Mouse (Mus musculus) heart, adult 2 months (tissue): ENCODE data around the gene Slc22a7. TPM values are rescaled to one million over a fixed set of nuclear protein-coding genes. Genes with fewer than 3 reads are reported as not detected.
A peak's percentile ranks its signal among the peaks of the same experiment; 100 is the strongest.

Experiments used
- DNase-seq, 2 experiments: peaks; one replicate each; pipeline ENCODE4 v3.0.0; 2021
- H3K27ac ChIP-seq: fragments of 200-600 bp; 2 replicates; pipeline ENCODE4 v1.8.1; 2022
- H3K27me3 ChIP-seq: fragments of 200-500 bp; 2 replicates; pipeline ENCODE4 v1.6.1; 2012; ENCODE audit warnings: mild to moderate bottlenecking, low read length, inconsistent platforms, mixed read lengths; ENCODE audit not compliant: control insufficient read depth, insufficient read depth
- H3K36me3 ChIP-seq: fragments of 200-500 bp; 2 replicates; pipeline ENCODE4 v1.6.1; 2012; ENCODE audit warnings: low read length, inconsistent platforms; ENCODE audit not compliant: control insufficient read depth, insufficient read depth
- H3K4me1 ChIP-seq: fragments of 200-500 bp; 2 replicates; pipeline ENCODE4 v1.6.1; 2011; ENCODE audit warnings: low read length; ENCODE audit not compliant: control insufficient read depth, insufficient read depth
- H3K4me3 ChIP-seq: fragments of 200-600 bp; 2 replicates; pipeline ENCODE4 v1.8.1; 2022
- H3K79me2 ChIP-seq: fragments of 200-500 bp; replicated peaks from 2 replicates; pipeline ENCODE4 v1.6.1; 2012; ENCODE audit warnings: mild to moderate bottlenecking, inconsistent platforms, low read length, moderate library complexity, mixed read lengths; ENCODE audit not compliant: control insufficient read depth, insufficient read depth
- H3K9ac ChIP-seq: fragments of 200-500 bp; 2 replicates; pipeline ENCODE4 v1.6.1; 2012; ENCODE audit warnings: low read depth, mild to moderate bottlenecking, control low read depth, inconsistent platforms, low read length, mixed read lengths
- CTCF ChIP-seq: fragments of 200-600 bp; IDR thresholded peaks from 2 replicates; pipeline ENCODE4 v1.8.1; 2022; ENCODE audit warnings: antibody characterized with exemption, mild to moderate bottlenecking, moderate library complexity
- EP300 ChIP-seq: fragments of 200-500 bp; IDR thresholded peaks from 2 replicates; pipeline ENCODE4 v1.6.1; 2011; ENCODE audit warnings: low read depth, low read length, control low read depth; ENCODE audit not compliant: insufficient read depth
- POLR2A ChIP-seq: fragments of 200-500 bp; IDR thresholded peaks from 2 replicates; pipeline ENCODE4 v1.6.1; 2011; ENCODE audit warnings: mild to moderate bottlenecking, low read depth, low read length, control low read depth; ENCODE audit not compliant: insufficient read depth
- WGBS: fragments of 180-500 bp; shearing (Covaris S2); methylation state at CpG from one replicate; pipeline ENCODE4 v1.1.7; 2018; 5-methylcytosine and 5-hydroxymethylcytosine counted together
- intact Hi-C: fragments of 180-260 bp; cut with DNase I; formaldehyde crosslinking; loops from one replicate; pipeline ENCODE4 v1.15.1; 2025
- polyA plus RNA-seq: library from polyadenylated mRNA; depleted of rRNA; stranded (reverse); fragments of >200 nt; gene quantifications from 2 replicates; pipeline ENCODE4 v1.2.3, GENCODE M21; 2012
- total RNA-seq, 2 experiments: library from RNA; stranded (reverse); gene quantifications; 2 replicates each; pipeline ENCODE4 v1.2.3; 2021

Slc22a7 gene
- total and polyA plus RNA-seq, 3 experiments, result not detected

GRCm38 (mm10) chr17:46446264-46446663, 8.0 kb upstream of the Slc22a7 start:
- no peaks in the 10 kb centered on the region for H3K36me3 ChIP-seq
- TF ChIP-seq CTCF (no peak), POLR2A (no peak), EP300 (no peak)
- peaks cover 4% of the 10 kb centered on the region; the same call in 1 of the 2 replicates for H3K27me3 ChIP-seq

GRCm38 (mm10) chr17:46444839-46445579, 6.8 kb upstream of the Slc22a7 start:
- no peak overlapping the region for H3K9ac ChIP-seq
- intact Hi-C loops, result no loop called here
- no peak overlapping the region for H3K27ac ChIP-seq
- H3K4me1 ChIP-seq, result no peaks in the 10 kb centered on the region
- peaks cover 4% of the 10 kb centered on the region; the same call in 1 of the 2 replicates for H3K27me3 ChIP-seq
- DNase-seq, result no peak
- H3K4me3 ChIP-seq, result no peak overlapping the region
- H3K79me2 ChIP-seq, result no peaks in the 10 kb centered on the region
- TF ChIP-seq EP300, result no peak
- no peak for TF ChIP-seq CTCF
- TF ChIP-seq POLR2A, result no peak
- WGBS, result 10% methylated on average over 49 of the region's 50 CpGs
- H3K36me3 ChIP-seq, result no peaks in the 10 kb centered on the region

More at GRCm38 (mm10) chr17:46446264-46446663, 8.0 kb upstream of the Slc22a7 start:
- WGBS, result 92% methylated on average over 16 of the region's 16 CpGs
- Histone ChIP-seq H3K4me3 (no peak overlapping the region), H3K9ac (no peak overlapping the region), H3K79me2 (no peaks in the 10 kb centered on the region), H3K27ac (no peak overlapping the region), H3K4me1 (no peaks in the 10 kb centered on the region)
- DNase-seq, result no peak
- intact Hi-C loops, result no loop called here

GRCm38 (mm10) chr17:46439176-46439575, 919 bp upstream of the Slc22a7 start:
- TF ChIP-seq CTCF (no peak), EP300 (no peak), POLR2A (no peak)
- no peaks in the 10 kb centered on the region for H3K4me1 ChIP-seq
- no peak overlapping the region for H3K4me3 ChIP-seq
- H3K27me3 ChIP-seq, result peaks cover 4% of the 10 kb centered on the region; the same call in 1 of the 2 replicates
- intact Hi-C loops, result no loop called here
- H3K79me2 ChIP-seq, result no peaks in the 10 kb centered on the region
- H3K27ac ChIP-seq, result no peak overlapping the region
- no peak overlapping the region for H3K9ac ChIP-seq
- 93% methylated on average over 10 of the region's 10 CpGs for WGBS
- H3K36me3 ChIP-seq, result no peaks in the 10 kb centered on the region
- no peak for DNase-seq

- TF ChIP-seq POLR2A (no peak), CTCF (peak; percentile 70)
- H3K79me2 ChIP-seq, result no peaks in the 10 kb centered on the region
- no peaks in the 10 kb centered on the region; the same call in 1 of the 2 replicates for H3K4me1 ChIP-seq
- no peak overlapping the region for H3K27ac ChIP-seq
- 17% methylated on average over 23 of the region's 23 CpGs for WGBS
- DNase-seq, result no peak
- H3K4me3 ChIP-seq, result no peak overlapping the region
- intact Hi-C loops, result loop anchor here (1.0 kb wide), 1 partner anchor 74 kb away; no protein-coding TSS in a partner anchor
- no peaks in the 10 kb centered on the region for H3K36me3 ChIP-seq
- H3K27me3 ChIP-seq, result no peaks in the 10 kb centered on the region
- no peak overlapping the region for H3K9ac ChIP-seq
These were observed 1.4 kb downstream of the Slc22a7 start for GRCm38 (mm10) chr17:46436672-46437366.

- DNase-seq, result no peak
- no peaks in the 10 kb centered on the region for H3K27me3 ChIP-seq
- no peaks in the 10 kb centered on the region; the same call in 1 of the 2 replicates for H3K4me1 ChIP-seq
- H3K27ac ChIP-seq, result no peak overlapping the region
- TF ChIP-seq POLR2A, result no peak
- TF ChIP-seq EP300, result no peak
- no peaks in the 10 kb centered on the region for H3K36me3 ChIP-seq
- no peak overlapping the region for H3K9ac ChIP-seq
- intact Hi-C loops, result no loop called here
- H3K4me3 ChIP-seq, result no peak overlapping the region
- WGBS, result 7% methylated on average over 17 of the region's 17 CpGs
- no peaks in the 10 kb centered on the region for H3K79me2 ChIP-seq
These were observed 4.6 kb downstream of the Slc22a7 start for GRCm38 (mm10) chr17:46433627-46434026.

GRCm38 (mm10) chr17:46428761-46429414, 9.4 kb downstream of the Slc22a7 start, which contains the start of gene Crip3:
TSS of gene Crip3 (plus strand) at chr17:46428926.
- Histone ChIP-seq H3K27me3 (no peaks in the 10 kb centered on the region), H3K36me3 (no peaks in the 10 kb centered on the region), H3K9ac (no peak within 1 kb of the TSS), H3K27ac (no peak within 1 kb of the TSS), H3K4me1 (peaks cover 1% of the 10 kb centered on the region), H3K4me3 (no peak within 1 kb of the TSS), H3K79me2 (no peaks in the 10 kb centered on the region)
- no peak for DNase-seq
- TF ChIP-seq POLR2A, result no peak
- TF ChIP-seq EP300, result no peak
- TF ChIP-seq CTCF, result no peak
- 26% methylated on average over 18 of the region's 18 CpGs for WGBS
- intact Hi-C loops, result no loop called here
